Mouse (Mus musculus) forebrain, embryonic 10.5 days (tissue): Measurements from ENCODE around the gene Gm13090. TPM values are rescaled to one million over a fixed set of nuclear protein-coding genes. Genes with fewer than 3 reads are reported as not detected.

Experiments used
- DNase-seq: peaks from one replicate; pipeline ENCODE4 v3.0.0-alpha.2; 2017; ENCODE audit warnings: low spot score; ENCODE audit errors: extremely low spot score
- H3K27ac ChIP-seq: fragments of 300-500 bp; sonication (generic); 2 replicates; pipeline ENCODE4 v1.5.1; 2016; ENCODE audit warnings: mild to moderate bottlenecking
- H3K27me3 ChIP-seq: fragments of 300-500 bp; sonication (generic); 2 replicates; pipeline ENCODE4 v1.6.1; 2016; ENCODE audit warnings: mild to moderate bottlenecking; ENCODE audit not compliant: poor library complexity, severe bottlenecking
- H3K36me3 ChIP-seq: fragments of 300-500 bp; sonication (generic); replicated peaks from 2 replicates; pipeline ENCODE4 v1.6.1; 2016; ENCODE audit warnings: mild to moderate bottlenecking, moderate library complexity
- H3K4me1 ChIP-seq: fragments of 300-500 bp; sonication (generic); 2 replicates; pipeline ENCODE4 v1.6.1; 2016
- H3K4me3 ChIP-seq: fragments of 300-500 bp; sonication (generic); 2 replicates; pipeline ENCODE4 v1.5.1; 2016; ENCODE audit warnings: mild to moderate bottlenecking, moderate library complexity
- H3K9me3 ChIP-seq: fragments of 300-500 bp; sonication (generic); 2 replicates; pipeline ENCODE4 v1.6.1; 2016; ENCODE audit warnings: mild to moderate bottlenecking, moderate library complexity
- WGBS: fragments of 180-500 bp; shearing (Covaris S2); methylation state at CpG from one replicate; pipeline ENCODE4 v1.1.7; 2016; 5-methylcytosine and 5-hydroxymethylcytosine counted together
- polyA plus RNA-seq: library from polyadenylated mRNA; unstranded; fragments of >200 nt; fragmentation: Nextera tagmentation; extraction: Ambion mirVana; gene quantifications from 2 replicates; pipeline ENCODE4 v1.2.1, GENCODE M21; 2016

The Gm13090 gene
- not detected in 2 replicates for polyA plus RNA-seq

DNA sequence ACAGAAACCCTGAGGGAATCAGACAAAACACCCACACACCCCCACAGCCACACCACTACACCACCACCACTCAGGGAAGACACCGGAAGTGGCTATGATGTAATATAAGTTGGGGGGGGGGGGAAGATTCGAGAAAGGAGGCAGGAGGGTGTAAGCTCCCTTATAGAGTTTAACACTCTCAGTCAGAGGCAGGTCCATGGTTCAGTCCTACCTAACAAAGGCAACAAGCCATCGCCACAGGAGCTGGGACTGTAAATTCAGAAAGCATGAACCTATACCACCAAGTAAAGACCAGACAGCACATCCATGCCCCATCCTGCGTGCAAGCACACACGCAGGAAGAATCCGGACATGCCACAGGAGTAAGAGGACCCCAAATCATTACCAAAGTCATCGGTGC is at the start of gene Gm13090:
TSS of gene Gm13090 (plus strand) at position 301 of the 400 bp plus-strand sequence.
- H3K36me3 ChIP-seq = peaks cover 59% of the 10 kb centered on the region

GRCm38 (mm10) chr4:151041506-151041905 is 47.9 kb upstream of the Gm13090 start:
- no peak overlapping the region for H3K4me3 ChIP-seq
- H3K4me1 ChIP-seq = peaks cover 21% of the 10 kb centered on the region
- H3K27ac ChIP-seq = no peak overlapping the region
- no peaks in the 10 kb centered on the region for H3K9me3 ChIP-seq
- H3K36me3 ChIP-seq = peaks cover under 1% of the 10 kb centered on the region
- WGBS = 95% methylated on average over 5 of the region's 5 CpGs
- peaks cover 13% of the 10 kb centered on the region for H3K27me3 ChIP-seq
- no peak for DNase-seq

More for the DNA sequence above, at the start of gene Gm13090:
- Histone ChIP-seq H3K27ac (no peak within 1 kb of the TSS), H3K9me3 (no peaks in the 10 kb centered on the region), H3K4me3 (no peak within 1 kb of the TSS), H3K4me1 (peaks cover 7% of the 10 kb centered on the region), H3K27me3 (no peaks in the 10 kb centered on the region)
- DNase-seq = no peak
- 90% methylated on average over 7 of the region's 7 CpGs for WGBS

DNA sequence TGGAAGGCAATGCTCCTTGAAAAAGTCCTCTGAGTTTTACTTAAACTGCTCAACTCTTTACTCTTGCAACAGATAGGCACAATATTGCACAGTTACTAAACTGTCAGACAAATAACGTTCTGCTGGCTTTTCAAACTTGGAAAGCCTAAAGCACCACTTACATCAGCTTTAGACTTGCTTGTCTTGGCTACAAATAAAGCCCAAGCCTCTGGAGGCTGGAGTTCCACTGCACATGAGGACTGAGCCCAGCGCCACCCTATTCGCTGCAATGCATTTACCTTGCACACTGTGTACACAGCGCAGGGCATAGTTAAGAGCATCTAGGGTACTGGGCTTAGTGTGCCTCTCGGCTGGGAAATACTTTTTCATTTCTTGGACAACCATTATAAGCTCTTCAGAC is 46.1 kb upstream of the Gm13090 start:
- no peak overlapping the region for H3K27ac ChIP-seq
- no peak for DNase-seq
- peaks cover 21% of the 10 kb centered on the region for H3K4me1 ChIP-seq
- H3K9me3 ChIP-seq = no peaks in the 10 kb centered on the region
- H3K36me3 ChIP-seq = peaks cover 18% of the 10 kb centered on the region
- peak overlapping the region; percentile 66 for H3K4me3 ChIP-seq
- peaks cover 13% of the 10 kb centered on the region for H3K27me3 ChIP-seq
- 52% methylated on average over 5 of the region's 5 CpGs for WGBS

DNA sequence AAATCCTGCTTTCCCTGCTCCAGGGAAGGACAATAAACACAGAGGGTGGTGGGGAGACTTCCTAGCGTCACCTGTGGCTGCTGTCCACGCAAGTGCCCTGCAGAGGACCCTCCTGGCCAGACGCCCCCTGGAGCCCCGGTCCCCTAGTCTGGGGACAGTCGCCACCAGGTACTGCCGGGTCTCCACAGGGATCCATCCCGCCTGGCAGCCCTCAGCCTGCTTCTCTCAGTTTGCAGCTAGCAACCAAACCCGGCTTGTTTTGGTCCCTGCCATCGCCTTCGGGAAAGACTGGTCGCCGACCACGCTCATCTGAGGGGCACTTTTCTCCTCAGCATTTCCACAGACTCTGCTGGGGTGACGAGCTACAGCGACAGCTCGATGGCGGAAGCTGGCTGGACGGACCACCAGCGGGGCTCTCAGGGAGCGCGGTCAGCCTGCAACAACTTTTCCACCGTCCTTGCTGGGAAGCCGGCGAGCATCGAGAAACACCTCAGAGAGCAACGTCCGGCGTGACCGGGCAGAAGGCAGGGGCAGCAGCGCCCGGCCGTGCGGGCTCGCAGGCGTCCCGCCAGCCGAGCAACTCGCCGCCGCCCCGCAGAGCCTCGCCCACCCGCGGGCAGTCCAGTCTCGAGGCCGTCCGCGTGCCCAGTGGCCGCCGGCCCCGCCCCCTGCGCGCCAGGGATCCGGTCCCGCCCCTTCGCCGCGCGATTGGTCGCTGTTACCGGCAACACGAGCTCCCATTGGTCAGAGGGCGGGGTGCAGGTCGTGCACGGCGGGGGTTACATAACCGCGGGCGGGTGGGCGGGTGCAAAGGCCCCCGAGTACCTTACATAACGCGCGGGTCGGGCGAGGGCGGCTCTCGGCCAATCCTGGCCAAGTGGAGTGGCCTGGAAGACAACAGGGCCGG is 45.1 kb upstream of the Gm13090 start, which contains the start of gene Per3:
TSS of gene Per3 (minus strand) at position 629 of the 907 bp plus-strand sequence.
- Histone ChIP-seq H3K27ac (peak within 1 kb of the TSS; percentile 86), H3K9me3 (no peaks in the 10 kb centered on the region), H3K27me3 (peaks cover 13% of the 10 kb centered on the region), H3K4me1 (peaks cover 21% of the 10 kb centered on the region), H3K36me3 (peaks cover 28% of the 10 kb centered on the region), H3K4me3 (peak within 1 kb of the TSS; percentile 66)
- under 1% methylated on average over 79 of the region's 79 CpGs for WGBS
- DNase-seq = peak; percentile 94

DNA sequence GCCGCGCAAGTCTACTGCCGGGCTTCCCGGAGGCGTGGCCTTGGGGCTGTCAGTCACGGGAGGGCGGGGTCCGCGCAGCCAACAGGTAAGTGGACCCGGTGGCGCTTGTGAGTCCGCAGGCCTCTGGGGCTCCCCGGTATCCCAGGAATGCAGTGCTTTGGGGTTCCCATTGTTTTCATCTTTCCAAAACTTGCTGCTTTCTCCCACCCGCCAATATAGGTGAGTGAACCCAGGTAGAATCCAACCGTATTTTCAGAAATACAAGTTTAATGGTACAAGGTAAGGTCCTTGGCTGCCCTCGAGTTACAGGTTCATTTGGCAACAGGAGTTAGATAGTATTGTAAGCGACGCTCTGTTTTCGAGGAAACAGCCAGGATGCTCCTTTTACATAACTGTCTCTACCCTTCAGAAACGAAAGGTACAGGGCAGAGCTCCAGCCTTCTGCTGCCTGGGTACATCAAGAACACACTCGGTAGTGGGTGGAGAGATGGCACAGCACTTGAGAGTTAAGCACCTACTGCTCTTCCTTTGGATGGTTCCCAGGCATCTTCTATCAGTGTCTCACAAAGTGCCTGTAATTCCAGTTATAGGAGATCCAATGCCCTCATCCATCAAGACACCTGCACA is 44.3 kb upstream of the Gm13090 start:
- Histone ChIP-seq H3K4me1 (peaks cover 21% of the 10 kb centered on the region), H3K9me3 (no peaks in the 10 kb centered on the region), H3K4me3 (peak overlapping the region; percentile 66), H3K36me3 (peaks cover 35% of the 10 kb centered on the region), H3K27ac (peak overlapping the region; percentile 86), H3K27me3 (peaks cover 13% of the 10 kb centered on the region)
- WGBS = 5% methylated on average over 21 of the region's 21 CpGs
- DNase-seq = no peak

GRCm38 (mm10) chr4:151046524-151046923 is 42.8 kb upstream of the Gm13090 start:
- H3K4me1 ChIP-seq = peaks cover 21% of the 10 kb centered on the region
- H3K36me3 ChIP-seq = peaks cover 48% of the 10 kb centered on the region
- WGBS = 92% methylated on average over 3 of the region's 3 CpGs
- no peaks in the 10 kb centered on the region for H3K9me3 ChIP-seq
- no peak for DNase-seq
- H3K4me3 ChIP-seq = no peak overlapping the region
- peaks cover 13% of the 10 kb centered on the region for H3K27me3 ChIP-seq
- H3K27ac ChIP-seq = no peak overlapping the region

- H3K27ac ChIP-seq = no peak overlapping the region
- 91% methylated on average over 1 of the region's 1 CpGs for WGBS
- no peak for DNase-seq
- no peaks in the 10 kb centered on the region for H3K27me3 ChIP-seq
- H3K9me3 ChIP-seq = no peaks in the 10 kb centered on the region
- peaks cover 1% of the 10 kb centered on the region; the same call in 1 of the 2 replicates for H3K4me1 ChIP-seq
- no peak overlapping the region for H3K4me3 ChIP-seq
- peaks cover 83% of the 10 kb centered on the region for H3K36me3 ChIP-seq
Measured at GRCm38 (mm10) chr4:151051162-151051561, 38.2 kb upstream of the Gm13090 start.

DNA sequence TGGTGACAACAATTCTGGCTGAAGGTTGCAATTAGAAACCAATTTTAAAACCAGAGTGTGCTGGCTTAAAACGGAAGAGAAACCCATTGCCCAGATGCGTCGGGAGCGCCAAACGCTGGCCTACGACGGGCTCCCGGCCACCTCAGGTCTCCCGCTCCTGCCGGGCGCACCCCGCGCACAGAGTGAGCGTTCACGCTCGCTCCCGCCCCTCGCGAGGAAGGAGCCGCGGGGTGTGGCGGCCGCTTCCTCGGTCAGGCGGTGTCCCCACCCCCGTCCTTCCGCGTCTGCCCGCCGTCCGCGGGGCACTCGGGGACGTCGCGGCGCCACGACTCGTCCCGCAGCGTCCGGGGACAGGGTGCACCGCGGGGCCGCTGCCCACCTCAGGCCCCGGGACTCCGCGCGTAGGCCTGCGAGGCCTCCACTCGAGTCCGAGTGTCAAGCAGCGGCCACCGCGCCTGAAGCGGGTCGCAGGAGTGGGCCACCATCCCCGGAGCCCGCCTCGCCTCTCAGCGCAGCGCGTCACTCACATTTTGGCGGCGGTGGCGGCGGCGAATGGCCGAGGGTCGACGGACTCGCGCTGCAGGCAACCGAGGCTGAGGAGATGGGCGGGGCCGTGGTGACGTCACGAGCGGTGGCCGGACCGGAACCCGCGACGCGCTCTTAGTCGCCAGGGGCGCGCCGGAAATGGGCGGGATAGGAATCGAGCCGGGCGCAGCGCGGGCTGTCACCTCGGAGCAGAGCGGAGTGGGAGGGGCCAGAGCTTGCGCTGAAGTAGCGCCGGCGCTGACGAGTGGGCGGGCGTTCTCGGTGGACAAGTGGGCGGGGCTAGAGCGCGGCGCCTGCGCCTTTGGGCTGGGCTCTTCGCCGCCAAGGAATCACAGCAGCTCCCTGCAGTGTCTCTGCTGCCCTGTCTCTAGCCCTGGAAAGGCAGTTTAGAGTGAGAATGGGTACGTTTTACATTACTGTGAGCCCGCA is 31.7 kb upstream of the Gm13090 start, which contains the start of gene Vamp3:
TSS of gene Vamp3 (minus strand) at position 617 of the 975 bp plus-strand sequence.
- peak within 1 kb of the TSS; percentile 96 for H3K4me3 ChIP-seq
- H3K27ac ChIP-seq = peak within 1 kb of the TSS; percentile 95
- H3K27me3 ChIP-seq = no peaks in the 10 kb centered on the region
- DNase-seq = peak; percentile 99
- H3K9me3 ChIP-seq = peaks cover 10% of the 10 kb centered on the region; the same call in 1 of the 2 replicates
- peaks cover 25% of the 10 kb centered on the region for H3K4me1 ChIP-seq
- H3K36me3 ChIP-seq = peaks cover 50% of the 10 kb centered on the region
- WGBS = under 1% methylated on average over 114 of the region's 114 CpGs

GRCm38 (mm10) chr4:151058634-151059033 is 30.7 kb upstream of the Gm13090 start:
- WGBS = 82% methylated on average over 4 of the region's 4 CpGs
- Histone ChIP-seq H3K27ac (peak overlapping the region; percentile 95; the same call in 1 of the 2 replicates), H3K4me3 (peak overlapping the region; percentile 96), H3K36me3 (peaks cover 53% of the 10 kb centered on the region), H3K27me3 (no peaks in the 10 kb centered on the region), H3K9me3 (peaks cover 10% of the 10 kb centered on the region; the same call in 1 of the 2 replicates), H3K4me1 (peaks cover 25% of the 10 kb centered on the region)
- no peak for DNase-seq

DNA sequence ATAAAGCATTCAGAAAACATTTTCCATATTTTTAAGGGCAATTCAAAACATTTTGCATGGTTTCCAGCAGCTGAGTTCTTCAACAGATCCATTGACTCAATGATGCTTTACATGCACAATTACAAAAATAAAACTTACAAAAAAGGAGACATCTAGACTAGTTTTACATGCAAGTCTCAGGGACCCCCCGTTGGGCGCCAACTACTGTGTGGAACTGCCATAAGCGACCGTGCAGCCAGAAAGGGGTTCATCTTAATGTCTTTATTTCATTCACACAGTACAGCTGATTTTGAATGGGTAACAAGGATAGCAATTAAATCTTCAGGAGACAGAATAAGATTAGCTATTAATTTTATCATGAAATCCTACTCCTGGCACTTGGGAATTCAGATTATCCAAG is 29.8 kb upstream of the Gm13090 start:
- no peaks in the 10 kb centered on the region for H3K27me3 ChIP-seq
- WGBS = 96% methylated on average over 4 of the region's 4 CpGs
- no peak overlapping the region for H3K4me3 ChIP-seq
- peaks cover 54% of the 10 kb centered on the region for H3K36me3 ChIP-seq
- no peak for DNase-seq
- no peak overlapping the region for H3K27ac ChIP-seq
- peaks cover 25% of the 10 kb centered on the region for H3K4me1 ChIP-seq
- peaks cover 10% of the 10 kb centered on the region; the same call in 1 of the 2 replicates for H3K9me3 ChIP-seq

DNA sequence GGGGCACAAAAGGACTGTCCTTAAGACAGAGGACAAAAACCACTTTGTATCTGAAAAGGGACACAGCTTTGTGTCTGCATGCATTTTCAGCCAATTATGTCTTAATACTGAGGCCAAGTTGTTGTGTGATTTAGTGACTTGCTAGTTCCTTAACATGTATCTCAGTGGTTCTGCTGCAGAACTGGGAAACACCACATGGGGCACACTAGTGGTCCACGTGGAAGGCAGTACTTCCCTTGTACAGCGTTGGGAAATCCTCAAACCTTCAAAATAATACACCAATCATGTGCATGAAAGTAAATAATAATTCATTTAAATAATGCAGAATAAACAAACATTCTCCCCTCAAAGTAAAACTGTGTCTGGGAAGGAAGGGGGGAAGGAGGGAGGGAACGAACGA is 20.6 kb upstream of the Gm13090 start:
- H3K9me3 ChIP-seq = no peaks in the 10 kb centered on the region
- no peaks in the 10 kb centered on the region for H3K4me1 ChIP-seq
- WGBS = 87% methylated on average over 4 of the region's 4 CpGs
- H3K27ac ChIP-seq = no peak overlapping the region
- H3K27me3 ChIP-seq = no peaks in the 10 kb centered on the region
- H3K4me3 ChIP-seq = no peak overlapping the region
- peaks cover 83% of the 10 kb centered on the region for H3K36me3 ChIP-seq
- no peak for DNase-seq

GRCm38 (mm10) chr4:151070962-151071361 is 18.4 kb upstream of the Gm13090 start:
- DNase-seq = no peak
- H3K9me3 ChIP-seq = no peaks in the 10 kb centered on the region
- peaks cover 94% of the 10 kb centered on the region for H3K36me3 ChIP-seq
- no peak overlapping the region for H3K4me3 ChIP-seq
- H3K4me1 ChIP-seq = no peaks in the 10 kb centered on the region
- H3K27me3 ChIP-seq = no peaks in the 10 kb centered on the region
- H3K27ac ChIP-seq = no peak overlapping the region
- 92% methylated on average over 7 of the region's 7 CpGs for WGBS
